Mouse (Mus musculus): ENCODE data around the gene Olfr577.

DNA sequence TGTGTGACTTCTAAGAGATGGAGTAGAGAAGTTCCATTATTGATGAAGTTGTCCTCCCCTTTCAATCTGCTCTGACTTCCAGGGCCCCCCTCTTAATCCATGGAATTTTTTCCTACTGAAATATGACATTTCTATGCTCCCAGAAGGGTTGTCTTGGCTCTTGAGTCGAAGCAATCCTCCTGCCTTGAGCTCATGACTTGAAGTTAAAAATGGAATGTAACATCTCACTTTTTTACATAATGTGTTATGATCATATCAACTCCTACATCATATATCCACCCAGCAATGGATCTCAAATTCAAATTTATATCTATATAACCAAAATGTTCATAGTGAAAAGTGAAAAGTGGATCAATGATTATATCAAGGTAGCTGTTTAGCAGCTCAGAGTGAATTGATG lies 1.3 kb downstream of the Olfr577 start:
- TF ChIP-seq CTCF (IDR thresholded peaks at IDR 0.05; ENCODE audit: low read depth, low read length) (no peak), POLR2A (IDR thresholded peaks at IDR 0.05; ENCODE audit: extremely low read depth, insufficient read depth, low read length) (no peak)

Measured in liver, adult 2 months (tissue).